Mouse (Mus musculus): Measurements from ENCODE around the gene Hist1h3d. TPM values are rescaled to one million over a fixed set of nuclear protein-coding genes. Genes with fewer than 3 reads are reported as not detected.
A peak's percentile ranks its signal among the peaks of the same experiment; 100 is the strongest.
"Not testable (repeated sequence)": the region's sequence is repeated elsewhere in the genome, so short reads cannot be mapped to it uniquely, and the experiment has no call there.

Gene Hist1h3d
- polyA plus RNA-seq, 1 experiment from 2014 or later, result 2.6 TPM

- H3K4me1 ChIP-seq (replicated peaks; ENCODE audit: insufficient read depth, low read length), result no peaks in the 10 kb centered on the region
- no peaks in the 10 kb centered on the region for H3K9me3 ChIP-seq (replicated peaks; ENCODE audit: low read length)
- under 1% methylated on average over 21 of the region's 45 CpGs for WGBS
- peak within 1 kb of the TSS; percentile 43 for H3K4me3 ChIP-seq (replicated peaks; ENCODE audit: low read depth, low read length)
- no peaks in the 10 kb centered on the region for H3K27me3 ChIP-seq (ENCODE audit: insufficient read depth, low read length)
- H3K27ac ChIP-seq, result peak within 1 kb of the TSS; percentile 93
- H3K4me2 ChIP-seq (ENCODE audit: low read length), result peak within 1 kb of the TSS; percentile 71
- DNase-seq (ENCODE audit: low spot score) (peak; percentile 99), ATAC-seq (replicated peaks; ENCODE audit: low FRiP score, low read depth) (peak; percentile 93)
- no peaks in the 10 kb centered on the region for H3K36me3 ChIP-seq (ENCODE audit: insufficient read depth, low read length)
- H3K9ac ChIP-seq (ENCODE audit: low read depth, low read length), result peak within 1 kb of the TSS; percentile 63
- no peak for TF ChIP-seq CTCF (IDR thresholded peaks at IDR 0.05; ENCODE audit: low read depth)
These were observed 31.4 kb upstream of the Hist1h3d start, which contains the start of gene Hist1h3f for GRCm38 (mm10) chr13:23543965-23544786. Gene Hist1h3f, plus strand, starts transcription at chr13:23544052.

GRCm38 (mm10) chr13:23544787-23545120 is 30.8 kb upstream of the Hist1h3d start:
- not testable (repeated sequence) for H3K4me1 ChIP-seq (replicated peaks; ENCODE audit: insufficient read depth, low read length); H3K36me3 ChIP-seq (ENCODE audit: insufficient read depth, low read length); DNase-seq (ENCODE audit: low spot score); H3K9ac ChIP-seq (ENCODE audit: low read depth, low read length); H3K9me3 ChIP-seq (replicated peaks; ENCODE audit: low read length); H3K27me3 ChIP-seq (ENCODE audit: insufficient read depth, low read length)
- ATAC-seq (replicated peaks; ENCODE audit: low FRiP score, low read depth), result peak; percentile 4; the same call in 1 of the 2 replicates
- peak overlapping the region; percentile 43 for H3K4me3 ChIP-seq (replicated peaks; ENCODE audit: low read depth, low read length)
- H3K27ac ChIP-seq, result peak overlapping the region; percentile 93; the same call in 1 of the 2 replicates
- 0% methylated on average over 11 of the region's 14 CpGs for WGBS
- H3K4me2 ChIP-seq (ENCODE audit: low read length), result peak overlapping the region; percentile 71

- WGBS, result 75% methylated on average over 5 of the region's 5 CpGs
These were observed 28.9 kb upstream of the Hist1h3d start for GRCm38 (mm10) chr13:23546694-23547093.

GRCm38 (mm10) chr13:23550761-23551145 is 24.8 kb upstream of the Hist1h3d start:
- Histone ChIP-seq H3K4me1 (replicated peaks; ENCODE audit: insufficient read depth, low read length) (no peaks in the 10 kb centered on the region), H3K9ac (ENCODE audit: low read depth, low read length) (peak overlapping the region; percentile 58), H3K4me2 (ENCODE audit: low read length) (peak overlapping the region; percentile 62), H3K9me3 (replicated peaks; ENCODE audit: low read length) (no peaks in the 10 kb centered on the region), H3K27me3 (ENCODE audit: insufficient read depth, low read length) (no peaks in the 10 kb centered on the region), H3K27ac (peak overlapping the region; percentile 90), H3K4me3 (replicated peaks; ENCODE audit: low read depth, low read length) (peak overlapping the region; percentile 38), H3K36me3 (ENCODE audit: insufficient read depth, low read length) (no peaks in the 10 kb centered on the region)
- WGBS, result under 1% methylated on average over 3 of the region's 3 CpGs
- peak; percentile 49 for DNase-seq (ENCODE audit: low spot score)
- ATAC-seq (replicated peaks; ENCODE audit: low FRiP score, low read depth), result no peak
- TF ChIP-seq CTCF (IDR thresholded peaks at IDR 0.05; ENCODE audit: low read depth), result no peak

More at GRCm38 (mm10) chr13:23546694-23547093, 28.9 kb upstream of the Hist1h3d start:
- Histone ChIP-seq H3K9ac (ENCODE audit: low read depth, low read length) (no peak overlapping the region), H3K4me3 (replicated peaks; ENCODE audit: low read depth, low read length) (no peak overlapping the region), H3K9me3 (replicated peaks; ENCODE audit: low read length) (no peaks in the 10 kb centered on the region), H3K27me3 (ENCODE audit: insufficient read depth, low read length) (no peaks in the 10 kb centered on the region), H3K4me1 (replicated peaks; ENCODE audit: insufficient read depth, low read length) (no peaks in the 10 kb centered on the region), H3K36me3 (ENCODE audit: insufficient read depth, low read length) (no peaks in the 10 kb centered on the region), H3K27ac (no peak overlapping the region), H3K4me2 (ENCODE audit: low read length) (no peak overlapping the region)
- no peak for DNase-seq (ENCODE audit: low spot score)
- ATAC-seq (replicated peaks; ENCODE audit: low FRiP score, low read depth), result no peak
- no peak for TF ChIP-seq CTCF (IDR thresholded peaks at IDR 0.05; ENCODE audit: low read depth)

- H3K4me1 ChIP-seq (replicated peaks; ENCODE audit: insufficient read depth, low read length); H3K36me3 ChIP-seq (ENCODE audit: insufficient read depth, low read length); H3K27me3 ChIP-seq (ENCODE audit: insufficient read depth, low read length); H3K9me3 ChIP-seq (replicated peaks; ENCODE audit: low read length): not testable (repeated sequence)
- Histone ChIP-seq H3K9ac (ENCODE audit: low read depth, low read length) (peak within 1 kb of the TSS; percentile 58), H3K4me3 (replicated peaks; ENCODE audit: low read depth, low read length) (peak within 1 kb of the TSS; percentile 38), H3K27ac (peak within 1 kb of the TSS; percentile 90), H3K4me2 (ENCODE audit: low read length) (peak within 1 kb of the TSS; percentile 62)
- TF ChIP-seq CTCF (IDR thresholded peaks at IDR 0.05; ENCODE audit: low read depth), result peak; percentile 62
- WGBS, result under 1% methylated on average over 47 of the region's 47 CpGs
- ATAC-seq (replicated peaks; ENCODE audit: low FRiP score, low read depth), result peak; percentile 78
- peak; percentile 99 for DNase-seq (ENCODE audit: low spot score)
These were observed 24.3 kb upstream of the Hist1h3d start, which contains the start of gene Hist1h4f for GRCm38 (mm10) chr13:23551146-23551834. Gene Hist1h4f, minus strand, starts transcription at chr13:23551648.

Measured in kidney, postnatal 0 days (tissue).